Mouse (Mus musculus): ENCODE data around the gene Cdk14.

GRCm38 (mm10) chr5:5343741-5344140 is 76.4 kb downstream of the Cdk14 start:
- TF ChIP-seq ZC3H11A (IDR thresholded peaks at IDR 0.05; ENCODE audit: borderline replicate concordance, low read depth, low read length), result no peak
- no peak for TF ChIP-seq CHD2 (IDR thresholded peaks at IDR 0.05; ENCODE audit: low read depth, low read length)
- no peak for TF ChIP-seq ZNF384 (IDR thresholded peaks at IDR 0.05; ENCODE audit: low read depth, low read length)
- TF ChIP-seq MAFK (IDR thresholded peaks at IDR 0.05; ENCODE audit: insufficient read depth, low read depth, low read length), result no peak
- no peak for TF ChIP-seq HCFC1 (IDR thresholded peaks at IDR 0.05; ENCODE audit: borderline replicate concordance, insufficient read depth, low read length)

Measured in ES-E14 (cell line).